Mouse (Mus musculus) heart, embryonic 13.5 days (tissue): ENCODE data around the gene Trpm4. TPM values are rescaled to one million over a fixed set of nuclear protein-coding genes. Genes with fewer than 3 reads are reported as not detected.
"Not testable (repeated sequence)": the region's sequence is repeated elsewhere in the genome, so short reads cannot be mapped to it uniquely, and the experiment has no call there.

Experiments used
- ATAC-seq: fragments of 200-750 bp; cut with Nextera tagmentation; 2 replicates; pipeline ENCODE4 v1.8.0; 2017; ENCODE audit warnings: moderate TSS enrichment; ENCODE audit not compliant: insufficient number of reproducible peaks, low FRiP score, low TSS enrichment; ENCODE audit errors: extremely low read depth
- H3K27ac ChIP-seq: fragments of 300-500 bp; sonication (generic); replicated peaks from 2 replicates; pipeline ENCODE4 v1.5.1; 2015; ENCODE audit warnings: moderate library complexity, mild to moderate bottlenecking, inconsistent platforms
- H3K27me3 ChIP-seq: fragments of 300-500 bp; sonication (generic); replicated peaks from 2 replicates; pipeline ENCODE4 v1.6.1; 2015; ENCODE audit warnings: mild to moderate bottlenecking, inconsistent platforms
- H3K36me3 ChIP-seq: fragments of 300-500 bp; sonication (generic); 2 replicates; pipeline ENCODE4 v1.6.1; 2015; ENCODE audit warnings: mild to moderate bottlenecking, inconsistent platforms
- H3K4me1 ChIP-seq: fragments of 300-500 bp; sonication (generic); 2 replicates; pipeline ENCODE4 v1.6.1; 2015; ENCODE audit warnings: inconsistent platforms
- H3K4me2 ChIP-seq: fragments of 300-500 bp; sonication (generic); 2 replicates; pipeline ENCODE4 v1.6.1; 2015; ENCODE audit warnings: inconsistent platforms, mild to moderate bottlenecking, moderate library complexity
- H3K4me3 ChIP-seq: fragments of 300-500 bp; sonication (generic); 2 replicates; pipeline ENCODE4 v1.5.1; 2015; ENCODE audit warnings: moderate library complexity, mild to moderate bottlenecking, inconsistent platforms
- H3K9ac ChIP-seq: fragments of 300-500 bp; sonication (generic); 2 replicates; pipeline ENCODE4 v1.6.1; 2015; ENCODE audit warnings: inconsistent platforms, mild to moderate bottlenecking, moderate library complexity
- H3K9me3 ChIP-seq: fragments of 300-500 bp; sonication (generic); 2 replicates; pipeline ENCODE4 v1.6.1; 2016; ENCODE audit warnings: inconsistent platforms
- WGBS: fragments of 180-500 bp; shearing (Covaris S2); methylation state at CpG from one replicate; pipeline ENCODE4 v1.1.7; 2015; ENCODE audit warnings: mixed read lengths; 5-methylcytosine and 5-hydroxymethylcytosine counted together
- polyA plus RNA-seq: library from polyadenylated mRNA; unstranded; fragments of >200 nt; fragmentation: Nextera tagmentation; extraction: Ambion mirVana; gene quantifications from 2 replicates; pipeline ENCODE4 v1.2.1, GENCODE M21; 2015

Trpm4 gene
- polyA plus RNA-seq, 1 experiment from 2014 or later = 12.7 TPM

DNA sequence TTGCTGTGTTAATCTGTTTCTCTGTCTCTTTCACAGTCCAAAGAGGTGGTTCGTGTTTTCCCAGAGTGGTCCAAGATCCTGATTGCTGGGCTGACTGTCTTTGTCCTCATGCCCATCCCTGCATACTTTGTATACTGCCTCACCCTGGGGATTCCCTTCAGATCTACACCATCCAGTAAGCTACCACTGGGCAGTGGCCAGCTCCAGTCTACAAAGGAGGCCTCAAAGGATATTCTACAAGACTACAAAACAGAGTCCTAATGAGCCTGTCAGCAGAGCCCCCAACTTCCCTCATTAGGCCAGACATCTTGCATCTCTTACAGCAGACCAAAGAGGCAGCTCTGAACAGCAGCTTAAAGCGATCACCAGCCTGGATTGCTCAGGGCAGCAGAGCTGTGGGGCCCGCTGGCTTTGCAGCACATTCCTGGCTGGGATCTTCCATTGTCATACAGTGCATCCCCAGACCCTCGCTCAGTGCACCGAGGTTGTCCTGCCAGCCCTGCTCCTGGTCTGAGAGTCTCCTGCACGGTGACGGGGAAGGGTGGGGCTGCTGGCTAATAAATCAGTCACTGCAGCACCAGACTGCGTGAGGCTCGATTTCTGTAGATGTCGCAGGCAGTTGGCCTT lies 60.7 kb downstream of the Trpm4 start:
- 70% methylated on average over 10 of the region's 10 CpGs for WGBS
- 0 out of 2 replicates have a peak, but pooled peaks cover 3% of the 10 kb centered on the region for H3K9me3 ChIP-seq
- H3K4me2 ChIP-seq = no peak overlapping the region
- no peak for ATAC-seq
- peaks cover 6% of the 10 kb centered on the region for H3K4me1 ChIP-seq
- no peaks in the 10 kb centered on the region for H3K36me3 ChIP-seq
- H3K9ac ChIP-seq = no peak overlapping the region
- H3K27me3 ChIP-seq = peaks cover 29% of the 10 kb centered on the region
- no peak overlapping the region for H3K4me3 ChIP-seq
- no peak overlapping the region for H3K27ac ChIP-seq

DNA sequence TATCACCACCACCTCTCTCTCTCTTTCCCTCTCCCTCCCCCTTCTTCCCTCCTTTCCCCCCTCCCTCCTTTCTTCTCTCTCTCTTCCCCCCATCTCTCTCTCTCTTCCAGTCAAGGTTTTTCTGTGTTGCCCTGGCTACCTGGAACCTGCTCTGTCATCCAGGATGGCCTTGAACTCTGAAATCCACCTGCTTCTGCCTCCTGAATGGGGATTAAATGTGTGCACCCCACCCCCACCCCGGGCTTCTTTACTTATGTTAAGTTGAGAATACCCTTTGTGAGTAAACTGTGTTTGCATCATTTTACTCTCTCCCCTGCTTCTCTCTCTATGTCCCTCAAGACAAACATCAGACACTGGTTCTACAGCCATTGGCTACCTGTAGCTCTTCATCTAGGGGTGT lies 68.1 kb downstream of the Trpm4 start:
- H3K4me2 ChIP-seq = no peak overlapping the region
- H3K9ac ChIP-seq = no peak overlapping the region
- peaks cover 31% of the 10 kb centered on the region for H3K27me3 ChIP-seq
- no peak for ATAC-seq
- H3K4me1 ChIP-seq = peaks cover 31% of the 10 kb centered on the region
- H3K27ac ChIP-seq = no peak overlapping the region
- WGBS = 61% methylated on average over 1 of the region's 1 CpGs
- no peak overlapping the region for H3K4me3 ChIP-seq
- H3K9me3 ChIP-seq = no peaks in the 10 kb centered on the region
- H3K36me3 ChIP-seq = no peaks in the 10 kb centered on the region

DNA sequence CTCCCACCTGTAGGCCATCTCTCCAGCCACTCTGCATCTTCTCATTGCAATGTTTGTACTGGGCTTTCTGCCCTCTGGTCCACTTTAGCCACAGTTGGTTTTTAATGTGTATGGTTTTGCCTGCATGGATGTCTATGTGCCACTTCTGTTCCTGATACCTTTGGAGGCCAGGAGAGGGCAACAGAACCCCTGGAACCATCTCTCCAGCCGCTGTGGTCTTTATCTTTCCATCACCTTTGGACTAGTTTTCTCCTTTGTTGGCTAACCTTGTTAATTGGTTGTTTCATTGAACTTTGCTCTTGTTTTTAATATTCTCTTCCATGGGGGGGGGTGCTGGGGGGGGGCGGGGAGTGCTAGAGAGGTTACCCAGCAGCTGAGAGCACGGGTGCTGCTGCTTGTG lies 69.2 kb downstream of the Trpm4 start:
- 61% methylated on average over 3 of the region's 3 CpGs for WGBS
- H3K4me3 ChIP-seq = no peak overlapping the region
- H3K4me2 ChIP-seq = no peak overlapping the region
- no peak for ATAC-seq
- peaks cover 39% of the 10 kb centered on the region for H3K27me3 ChIP-seq
- no peaks in the 10 kb centered on the region for H3K36me3 ChIP-seq
- H3K27ac ChIP-seq = no peak overlapping the region
- peaks cover 33% of the 10 kb centered on the region for H3K4me1 ChIP-seq
- no peak overlapping the region for H3K9ac ChIP-seq
- H3K9me3 ChIP-seq = no peaks in the 10 kb centered on the region

DNA sequence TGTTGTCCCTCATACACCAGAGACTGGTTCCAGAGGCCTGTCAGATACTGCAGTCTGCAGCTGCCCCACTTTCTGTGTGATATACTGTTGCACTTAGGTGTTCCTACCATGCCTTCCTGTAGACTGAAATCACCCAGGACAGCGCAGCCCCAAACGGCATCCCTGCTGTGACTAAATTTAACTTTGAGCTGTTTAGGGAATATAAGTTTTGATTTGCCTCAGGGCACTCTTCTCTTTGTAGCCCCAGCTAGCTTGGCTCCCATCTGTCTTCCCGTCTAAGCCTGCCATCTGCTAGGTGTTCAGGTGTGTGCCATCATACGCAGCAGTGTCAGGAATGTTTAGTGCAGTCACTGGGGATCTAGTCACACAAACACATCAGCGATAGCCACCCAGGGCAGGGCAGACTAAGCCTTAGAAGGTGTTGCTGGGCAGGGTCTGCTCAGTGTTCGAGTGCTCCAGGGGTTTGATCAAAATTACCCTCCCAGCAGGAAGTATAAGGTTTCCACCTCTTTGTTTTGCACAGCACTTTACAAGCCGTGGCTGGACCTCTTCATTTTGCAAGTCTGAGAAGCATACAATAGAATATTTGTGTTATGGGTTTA lies 70.5 kb downstream of the Trpm4 start:
- no peaks in the 10 kb centered on the region for H3K36me3 ChIP-seq
- H3K27me3 ChIP-seq = peaks cover 34% of the 10 kb centered on the region
- peaks cover 33% of the 10 kb centered on the region for H3K4me1 ChIP-seq
- H3K9me3 ChIP-seq = no peaks in the 10 kb centered on the region
- no peak for ATAC-seq
- H3K27ac ChIP-seq = peak overlapping the region; percentile 86
- H3K4me2 ChIP-seq = no peak overlapping the region; the same call in 1 of the 2 replicates
- WGBS = 52% methylated on average over 7 of the region's 7 CpGs
- peak overlapping the region; percentile 39; the same call in 1 of the 2 replicates for H3K9ac ChIP-seq
- no peak overlapping the region for H3K4me3 ChIP-seq

DNA sequence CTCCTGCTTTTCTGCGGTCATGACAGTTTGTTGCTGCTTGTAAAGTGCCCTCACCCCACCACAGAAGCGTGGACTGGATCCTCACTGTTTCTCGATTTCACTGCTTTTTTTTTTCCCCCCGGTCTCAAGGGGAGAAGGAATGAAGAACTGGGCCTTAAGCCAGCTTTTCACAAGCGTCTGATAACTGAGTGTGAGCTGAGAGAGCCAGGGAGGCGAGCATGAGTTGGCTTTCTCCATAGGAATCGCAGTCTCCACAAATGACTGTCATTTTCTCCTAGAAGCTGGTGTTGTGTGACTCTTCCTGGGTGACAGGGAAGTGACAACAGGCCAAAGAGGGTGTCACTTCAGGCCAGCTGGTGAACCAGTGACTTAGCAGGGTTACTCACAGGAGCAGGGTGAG lies 71.3 kb downstream of the Trpm4 start:
- Histone ChIP-seq H3K4me3 (no peak overlapping the region), H3K4me2 (peak overlapping the region; percentile 19), H3K27me3 (peaks cover 26% of the 10 kb centered on the region), H3K36me3 (no peaks in the 10 kb centered on the region), H3K4me1 (peaks cover 38% of the 10 kb centered on the region), H3K27ac (peak overlapping the region; percentile 86), H3K9me3 (no peaks in the 10 kb centered on the region), H3K9ac (peak overlapping the region; percentile 45; the same call in 1 of the 2 replicates)
- WGBS = 9% methylated on average over 7 of the region's 7 CpGs
- no peak for ATAC-seq

DNA sequence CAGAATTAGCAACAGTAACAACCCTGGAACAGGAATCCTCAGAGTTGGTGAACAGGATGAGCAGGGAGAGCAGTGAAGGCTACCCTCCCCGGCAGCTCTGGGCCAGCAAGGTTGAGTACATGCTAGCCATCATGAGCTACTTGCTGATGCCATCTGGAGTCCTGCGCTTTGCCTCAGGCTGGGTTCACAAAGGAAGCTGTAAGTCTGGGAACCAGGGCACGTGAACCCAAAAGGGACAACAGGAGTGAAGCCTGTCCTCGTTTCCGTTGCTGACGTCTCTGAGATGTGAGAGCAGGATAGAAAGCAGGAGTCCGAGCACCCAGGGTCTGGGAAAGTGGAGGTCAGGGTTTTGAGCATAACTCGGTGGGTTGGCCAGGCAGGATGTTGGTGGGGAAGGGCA lies 74.3 kb downstream of the Trpm4 start:
- Histone ChIP-seq H3K27ac (no peak overlapping the region), H3K27me3 (peaks cover 18% of the 10 kb centered on the region), H3K4me1 (peaks cover 42% of the 10 kb centered on the region), H3K36me3 (no peaks in the 10 kb centered on the region), H3K9me3 (no peaks in the 10 kb centered on the region), H3K4me3 (no peak overlapping the region), H3K9ac (no peak overlapping the region), H3K4me2 (no peak overlapping the region)
- WGBS = 79% methylated on average over 8 of the region's 8 CpGs
- ATAC-seq = no peak

DNA sequence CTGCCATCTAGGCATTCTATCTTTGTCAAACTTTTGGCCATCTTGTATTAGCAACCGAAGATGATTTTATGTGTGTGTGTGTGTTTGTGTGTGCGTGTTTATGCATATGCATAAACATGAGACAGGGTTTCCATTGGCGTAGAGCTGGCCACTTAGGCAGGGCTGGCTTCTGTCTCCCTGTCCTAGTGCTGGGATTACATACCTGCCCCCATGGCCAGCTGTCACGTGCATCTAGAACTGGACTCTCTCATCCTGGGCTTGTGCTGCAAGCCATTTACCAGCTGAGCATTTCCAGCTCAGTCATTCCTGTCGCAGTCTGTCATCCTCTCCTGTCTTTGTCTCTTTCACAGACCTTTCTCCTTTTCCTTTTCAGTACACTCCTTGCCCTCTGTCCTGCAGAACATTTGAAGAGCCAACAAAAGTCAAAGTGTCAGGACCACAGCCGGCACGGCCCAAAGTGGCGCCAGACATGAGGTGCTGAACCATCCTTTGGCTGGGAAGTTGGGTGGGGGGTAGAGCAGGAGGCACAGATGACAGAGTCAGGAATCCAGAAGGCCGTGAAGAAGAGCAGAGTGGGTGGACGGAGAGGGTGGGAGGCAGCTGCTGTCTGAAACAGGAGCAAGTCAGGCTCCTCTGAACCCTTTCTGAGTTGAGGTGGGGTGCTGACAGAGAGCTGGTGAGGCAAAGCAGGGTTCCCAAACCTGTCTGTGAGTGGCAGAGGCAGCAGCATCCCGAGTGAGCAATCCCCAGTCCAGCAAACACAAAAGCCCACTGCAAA lies 76.3 kb downstream of the Trpm4 start:
- peaks cover 15% of the 10 kb centered on the region for H3K27me3 ChIP-seq
- H3K4me1 ChIP-seq = peaks cover 28% of the 10 kb centered on the region
- H3K9me3 ChIP-seq = no peaks in the 10 kb centered on the region
- H3K27ac ChIP-seq = no peak overlapping the region
- no peaks in the 10 kb centered on the region for H3K36me3 ChIP-seq
- H3K4me3 ChIP-seq = no peak overlapping the region
- no peak for ATAC-seq
- no peak overlapping the region for H3K4me2 ChIP-seq
- H3K9ac ChIP-seq = no peak overlapping the region; the same call in 1 of the 2 replicates
- 45% methylated on average over 11 of the region's 11 CpGs for WGBS

DNA sequence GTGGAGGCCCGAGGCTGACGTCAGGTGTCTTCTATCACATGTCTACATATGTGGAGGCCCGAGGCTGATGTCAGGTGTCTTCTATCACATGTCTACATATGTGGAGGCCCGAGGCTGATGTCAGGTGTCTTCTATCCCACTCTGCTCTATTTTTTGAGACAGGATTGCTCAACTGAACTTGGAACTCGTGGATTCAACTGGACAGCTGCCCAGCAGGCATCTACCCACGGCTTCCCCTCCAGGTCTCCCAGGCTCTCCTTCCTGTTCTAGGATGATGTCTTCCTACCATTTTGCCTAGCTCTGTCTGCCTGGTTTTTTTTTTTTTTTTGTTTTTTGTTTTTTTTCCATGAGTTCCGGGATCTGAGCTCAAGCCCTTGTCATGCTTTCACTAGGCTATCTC lies 77.8 kb downstream of the Trpm4 start:
- not testable (repeated sequence) for ATAC-seq, H3K4me2 ChIP-seq, H3K27ac ChIP-seq, H3K36me3 ChIP-seq, H3K9me3 ChIP-seq, H3K9ac ChIP-seq, H3K4me3 ChIP-seq
- Histone ChIP-seq H3K27me3 (peaks cover 15% of the 10 kb centered on the region), H3K4me1 (peaks cover 14% of the 10 kb centered on the region)
- 53% methylated on average over 5 of the region's 7 CpGs for WGBS

DNA sequence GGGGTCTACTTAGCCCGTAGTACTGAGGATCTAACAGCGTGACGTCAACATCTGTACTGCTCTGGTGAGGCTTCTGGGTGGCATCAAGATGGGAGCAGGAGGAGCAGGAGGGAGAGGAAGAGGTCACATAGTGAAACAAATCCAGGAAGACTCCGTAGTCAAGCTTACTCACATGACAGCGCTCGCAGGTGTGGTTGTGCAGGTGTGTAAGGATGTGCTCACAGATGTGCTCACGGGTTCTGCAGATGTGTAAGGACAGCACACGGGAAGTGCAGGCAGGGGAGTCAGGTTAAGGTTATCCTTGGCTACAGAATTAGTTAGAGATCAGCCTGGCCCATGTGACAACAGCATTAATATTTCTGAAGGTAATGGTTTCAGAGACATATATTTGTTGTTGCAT lies 79.8 kb downstream of the Trpm4 start:
- no peak for ATAC-seq
- no peaks in the 10 kb centered on the region for H3K9me3 ChIP-seq
- H3K9ac ChIP-seq = no peak overlapping the region
- peaks cover 9% of the 10 kb centered on the region for H3K4me1 ChIP-seq
- no peaks in the 10 kb centered on the region for H3K36me3 ChIP-seq
- 84% methylated on average over 8 of the region's 8 CpGs for WGBS
- H3K4me3 ChIP-seq = no peak overlapping the region
- H3K27ac ChIP-seq = no peak overlapping the region
- H3K27me3 ChIP-seq = 0 out of 2 replicates have a peak, but pooled peaks cover 4% of the 10 kb centered on the region
- H3K4me2 ChIP-seq = no peak overlapping the region
